Mouse (Mus musculus): ENCODE data around the gene Auts2.

DNA sequence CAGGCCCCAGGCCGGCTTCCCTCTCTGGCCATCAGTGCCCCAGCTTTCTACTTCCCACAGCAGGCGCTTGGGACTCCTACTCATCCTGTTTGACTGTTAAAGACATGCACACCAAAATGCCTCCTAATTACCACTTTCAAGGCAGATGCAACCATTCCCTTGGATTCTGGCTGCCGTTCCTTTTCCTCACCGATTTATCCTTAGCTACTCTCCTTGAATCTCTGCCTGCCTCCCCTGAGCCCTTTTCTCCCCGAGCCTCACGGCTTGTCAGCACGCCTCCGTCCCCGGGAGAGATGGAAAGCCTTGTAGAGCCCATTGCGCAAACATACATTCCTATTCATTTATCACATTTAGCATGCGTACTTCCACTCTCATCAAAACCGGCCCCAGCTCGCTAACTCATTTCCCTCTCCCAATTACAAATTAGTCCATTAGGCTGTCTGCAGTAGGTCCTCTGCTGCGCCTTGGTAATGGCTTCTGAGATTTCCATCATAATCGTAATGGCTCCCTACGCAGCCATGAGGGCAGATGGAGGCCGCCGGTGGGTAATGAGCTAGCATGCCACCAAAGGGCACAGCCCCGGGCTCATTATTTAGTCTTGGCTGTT, 825.7 kb downstream of the Auts2 start:
- no peak for TF ChIP-seq CTCF (IDR thresholded peaks at IDR 0.05; ENCODE audit: extremely low read depth, insufficient read length, insufficient replicate concordance, low read depth, low read length)
- TF ChIP-seq POLR2A (IDR thresholded peaks at IDR 0.05; ENCODE audit: low read depth, low read length): no peak

Measured in small intestine, adult 2 months (tissue).